Mouse (Mus musculus) lung, adult 18-20 months (tissue): ENCODE data around the gene Prkar1b.

Experiments used
- DNase-seq, 2 experiments: peaks; one replicate each; pipeline ENCODE4 v3.0.0; 2022; ENCODE audit warnings: mixed read lengths in 2 of 2

Gene Prkar1b

DNA sequence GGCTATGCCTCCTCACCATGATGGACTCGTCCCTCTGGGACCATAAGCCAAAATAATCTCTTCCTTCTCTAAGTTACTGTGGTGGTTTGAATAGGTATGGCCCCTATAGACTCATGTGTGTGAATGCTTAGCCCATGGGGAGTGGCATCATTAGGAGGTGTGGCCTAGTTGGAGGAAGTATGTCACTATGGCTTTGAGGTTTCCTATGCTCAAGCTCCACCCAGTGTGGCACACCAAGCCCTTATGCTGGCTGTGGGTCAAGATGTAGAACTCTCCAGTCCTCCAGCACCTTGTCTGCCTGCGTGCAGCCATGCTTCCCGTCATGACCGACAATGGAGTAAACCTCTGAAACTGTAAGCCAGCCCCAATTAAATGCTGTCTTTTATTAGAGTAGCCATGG, 4.1 kb downstream of the Prkar1b start:
- DNase-seq: no peak

DNA sequence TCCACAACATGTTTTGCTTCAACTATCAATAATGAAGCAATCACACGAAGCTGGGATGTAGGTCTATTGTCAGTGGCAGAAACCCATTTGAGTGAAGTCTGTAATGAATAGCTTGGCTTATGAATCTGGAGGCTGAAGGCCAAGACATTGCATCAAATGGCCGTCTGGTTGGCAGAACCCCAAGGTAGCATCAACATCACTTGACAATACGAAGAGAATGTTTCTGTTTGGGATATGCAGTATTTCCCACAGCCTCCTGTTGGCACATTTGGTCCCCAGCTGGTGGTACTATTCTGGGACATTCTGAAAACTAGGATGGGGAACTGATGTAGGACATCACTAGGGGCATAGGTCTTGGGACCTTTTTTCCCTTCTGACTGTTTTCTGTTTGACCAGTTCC, 5.9 kb downstream of the Prkar1b start:
- DNase-seq: no peak

- DNase-seq: peak; percentile 43 to 45
These were observed 8.5 kb downstream of the Prkar1b start for GRCm38 (mm10) chr5:139141326-139141725.

- DNase-seq: no peak
These were observed 9.2 kb downstream of the Prkar1b start for GRCm38 (mm10) chr5:139140589-139140988.

DNA sequence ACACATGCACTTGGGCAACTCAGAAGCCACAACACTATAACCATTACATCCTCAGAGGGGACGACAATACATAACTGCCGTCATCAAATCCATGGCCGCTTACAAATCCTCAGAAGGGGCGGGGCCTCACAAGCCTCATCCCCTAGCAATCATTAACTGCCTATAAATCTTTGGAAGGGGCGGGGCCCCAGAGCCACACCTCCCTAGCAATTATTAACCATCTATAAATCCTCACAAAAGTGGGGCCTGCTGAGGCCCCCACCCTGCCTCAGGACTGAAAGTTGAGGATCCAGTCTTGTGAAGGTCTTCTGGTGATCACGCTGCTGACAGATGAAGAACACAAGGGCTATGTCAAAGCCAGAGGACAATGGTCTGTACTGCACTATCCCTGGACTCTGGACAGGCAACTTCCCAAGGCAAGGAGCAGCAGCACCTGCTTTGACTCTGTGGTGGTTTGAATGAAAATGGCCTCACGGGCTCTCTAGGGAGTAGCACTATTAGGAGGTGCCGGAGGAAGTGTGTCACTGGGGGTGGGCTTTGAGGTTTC, 10.8 kb downstream of the Prkar1b start:
- DNase-seq: no peak

- DNase-seq: peak in 1 of 2 experiments; percentile 16
These were observed 11.4 kb downstream of the Prkar1b start for GRCm38 (mm10) chr5:139138261-139138925.

DNA sequence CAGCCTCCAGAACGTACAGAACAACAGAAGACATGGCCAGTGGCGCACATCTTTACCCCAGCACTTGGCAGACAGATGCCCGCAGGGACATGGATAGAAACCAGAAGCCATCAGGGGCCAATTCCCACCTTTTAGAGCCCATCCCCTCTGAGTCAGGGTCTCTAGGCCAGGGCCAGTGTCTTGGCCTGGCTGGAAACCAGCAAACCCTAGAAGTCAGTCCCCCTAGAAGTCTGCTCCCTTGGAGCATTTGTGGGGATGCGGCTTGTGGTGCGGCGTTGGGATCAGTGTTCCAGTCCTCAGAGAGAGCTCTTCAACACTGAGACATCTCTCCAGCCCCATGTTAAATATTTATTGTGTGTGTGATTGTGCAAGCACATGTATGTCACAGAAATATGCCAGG, 12.6 kb downstream of the Prkar1b start:
- no peak for DNase-seq

- no peak for DNase-seq
These were observed 13.5 kb downstream of the Prkar1b start for GRCm38 (mm10) chr5:139136341-139136740.

- no peak for DNase-seq
These were observed 15.3 kb downstream of the Prkar1b start for GRCm38 (mm10) chr5:139134501-139134900.

- DNase-seq: no peak
These were observed 19.4 kb downstream of the Prkar1b start for GRCm38 (mm10) chr5:139130351-139130750.

DNA sequence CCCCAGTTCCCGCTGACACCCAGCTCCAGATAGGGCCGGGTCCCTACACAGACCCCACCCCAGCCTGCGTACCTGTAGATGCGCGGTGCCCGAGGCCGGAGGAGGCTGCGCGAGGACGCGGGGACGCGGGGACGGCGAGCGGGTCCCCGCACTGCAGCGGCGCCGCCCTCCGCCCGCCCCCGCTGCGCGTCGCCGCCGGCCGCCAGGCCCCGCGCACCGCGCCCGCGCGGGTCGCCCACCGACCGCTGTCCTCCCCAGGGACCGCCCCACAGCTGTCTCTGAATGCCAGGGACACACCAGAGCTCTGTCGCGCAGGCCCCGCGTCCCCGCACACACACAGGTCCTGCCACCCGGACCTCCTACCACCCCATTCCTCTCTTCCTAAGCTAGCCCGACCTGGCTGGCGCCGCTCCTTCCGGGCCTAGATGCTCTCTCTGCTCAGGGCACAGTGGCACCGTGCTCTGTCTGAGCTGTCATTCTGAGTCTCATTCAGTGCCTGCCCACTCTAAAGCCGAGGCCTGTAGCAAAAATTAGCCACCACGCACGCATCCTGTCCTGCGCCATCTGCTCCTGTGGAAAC, 20.1 kb downstream of the Prkar1b start:
- peak in 1 of 2 experiments; percentile 6 for DNase-seq

GRCm38 (mm10) chr5:139129078-139129477, 20.7 kb downstream of the Prkar1b start:
- peak in 1 of 2 experiments; percentile 23 for DNase-seq

GRCm38 (mm10) chr5:139128476-139129065, 21.2 kb downstream of the Prkar1b start:
- DNase-seq: no peak

DNA sequence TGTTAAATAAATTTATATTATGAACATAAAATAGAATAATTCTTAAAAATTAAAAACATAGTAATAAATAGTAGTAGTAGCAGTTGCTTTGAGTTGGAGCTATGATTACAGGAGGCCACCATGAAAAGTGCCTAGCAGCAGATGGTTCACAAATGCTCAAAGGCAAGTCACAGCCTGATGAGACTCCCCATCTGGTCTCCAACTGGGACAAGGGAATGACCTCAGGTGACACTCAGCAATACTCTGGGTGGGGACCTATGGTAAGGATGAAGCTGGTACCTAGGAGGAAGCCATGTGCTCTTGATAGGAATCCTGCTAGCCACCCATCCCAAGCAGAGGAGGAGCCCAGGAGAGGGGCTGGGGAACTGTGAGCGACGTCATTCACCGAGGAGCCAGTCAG, 24.1 kb downstream of the Prkar1b start:
- no peak for DNase-seq

GRCm38 (mm10) chr5:139118961-139119276, 30.9 kb downstream of the Prkar1b start:
- DNase-seq: no peak

- DNase-seq: peak; percentile 43 to 55
These were observed 31.5 kb downstream of the Prkar1b start for GRCm38 (mm10) chr5:139118139-139118960.

GRCm38 (mm10) chr5:139115507-139115906, 34.3 kb downstream of the Prkar1b start:
- DNase-seq: no peak

DNA sequence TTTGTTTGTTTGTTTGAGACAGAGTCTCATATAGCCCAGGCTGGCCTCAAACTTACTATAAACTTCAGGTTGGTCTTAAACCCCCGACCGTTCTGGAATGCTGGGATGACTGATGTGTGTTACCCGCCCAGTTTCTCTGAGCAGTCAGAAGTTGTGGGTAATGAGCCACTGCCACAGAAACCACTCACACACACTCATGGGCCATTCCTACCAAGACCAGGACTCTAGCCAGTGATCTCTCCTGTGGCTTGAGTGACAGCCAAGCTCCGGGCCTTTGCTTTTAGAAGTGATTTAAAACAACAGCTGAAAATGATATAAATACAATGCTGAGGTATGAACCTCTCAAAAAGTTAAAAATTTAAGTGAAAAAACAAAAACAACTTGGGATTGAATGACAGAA, 34.9 kb downstream of the Prkar1b start:
- no peak for DNase-seq

DNA sequence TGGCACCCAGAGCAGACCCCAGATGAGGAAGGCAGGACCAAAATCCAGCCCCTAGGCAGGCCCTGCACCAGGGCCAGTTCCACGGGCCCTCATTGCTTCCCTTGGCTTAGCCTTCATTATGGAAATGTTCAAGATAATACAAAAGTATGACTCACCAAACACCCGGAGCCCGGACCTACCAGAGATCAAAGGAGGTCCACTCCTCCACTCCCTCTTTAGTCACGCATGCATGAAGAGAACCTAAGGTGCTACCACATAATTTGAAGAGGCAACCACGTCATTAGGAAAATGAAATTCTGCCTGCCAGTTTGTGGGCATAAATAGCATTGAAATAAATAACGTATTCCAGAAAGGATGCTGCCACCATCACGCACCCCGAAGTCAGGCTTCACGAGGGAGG, 37.4 kb downstream of the Prkar1b start:
- no peak for DNase-seq

DNA sequence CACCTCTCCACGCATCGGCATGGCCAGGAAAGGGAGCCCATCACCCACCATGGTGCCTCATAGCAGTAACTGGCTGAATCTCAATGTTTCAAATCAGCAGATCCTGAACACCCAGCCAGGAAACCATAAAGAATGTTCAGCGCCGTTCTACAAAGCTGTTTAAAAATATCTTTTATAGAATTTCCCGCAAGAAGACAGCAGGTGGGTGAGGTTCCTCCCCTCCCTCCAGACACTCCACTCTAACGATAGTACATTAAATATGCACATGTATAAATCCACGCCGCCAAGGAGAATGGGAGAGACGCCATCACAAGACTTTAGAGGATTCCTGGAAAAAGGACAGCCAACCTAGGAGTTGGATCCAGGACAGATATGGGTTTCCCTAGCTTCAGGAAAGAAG, 37.8 kb downstream of the Prkar1b start:
- no peak for DNase-seq

DNA sequence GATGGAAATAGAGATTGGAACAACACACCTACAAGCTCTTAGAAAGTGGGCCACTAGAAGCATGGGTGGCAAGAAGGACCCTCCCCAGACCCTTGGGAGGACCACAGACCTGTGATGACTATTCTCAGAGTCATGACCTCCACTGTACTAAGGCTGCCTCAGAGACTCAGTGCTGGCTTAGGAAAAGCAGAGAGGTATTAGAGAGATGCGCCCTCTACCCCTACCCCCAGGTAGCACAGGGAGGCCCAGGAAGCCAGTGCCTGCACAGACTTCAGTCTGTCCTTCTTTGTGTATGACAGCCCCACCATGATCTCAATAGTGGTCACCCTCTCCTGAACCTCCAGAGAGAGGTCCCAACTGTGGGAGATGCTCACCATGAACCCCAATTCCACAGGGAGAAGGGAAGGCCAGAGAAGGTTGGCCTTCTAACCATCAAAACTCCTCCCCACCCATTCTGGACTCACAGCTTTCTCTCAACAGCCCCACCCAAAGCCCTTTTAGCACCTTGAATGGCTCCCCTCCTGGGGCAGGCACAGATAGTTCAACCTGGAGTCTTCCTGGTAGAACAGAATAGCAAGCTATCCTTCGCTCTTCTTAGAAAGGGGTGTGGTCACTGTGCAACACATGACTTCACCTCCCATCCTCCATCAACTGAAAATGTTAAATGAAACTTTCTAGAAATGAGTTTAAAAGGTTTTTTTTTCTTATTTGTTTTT, 39.5 kb downstream of the Prkar1b start:
- DNase-seq: no peak

GRCm38 (mm10) chr5:139107815-139108214, 42.0 kb downstream of the Prkar1b start:
- DNase-seq: no peak

DNA sequence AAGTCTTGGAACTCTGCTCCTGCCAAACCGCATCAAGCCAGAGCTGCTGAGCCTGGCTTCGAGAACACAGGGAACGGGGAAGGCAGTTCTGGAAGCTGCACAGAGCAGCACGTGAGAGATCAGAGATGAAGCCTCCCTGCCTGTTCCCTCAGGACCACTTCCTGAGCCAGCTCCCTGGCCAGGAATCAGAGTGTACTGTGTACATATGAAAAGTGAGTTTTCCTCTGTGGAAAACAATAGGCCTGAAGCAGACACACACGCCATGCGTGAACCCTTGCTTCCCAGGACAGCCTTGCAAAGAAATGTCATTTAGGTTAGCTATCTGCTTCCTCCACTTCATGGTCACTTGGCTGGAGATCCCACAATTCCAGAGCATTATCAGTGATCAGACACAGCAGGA, 48.0 kb downstream of the Prkar1b start:
- no peak for DNase-seq
